In genomic region chr9:44881221-44881871, GRCm38 (mm10) we compare ENCODE assay signal across 8 mouse cellular contexts. TPM values are rescaled to one million over a fixed set of nuclear protein-coding genes. Genes with fewer than 3 reads are reported as not detected.
DNase-seq lines count a peak whose midpoint lies in the region; ATAC-seq lines count a peak whose summit lies in the region.

TSS of gene Kmt2a (minus strand) at chr9:44881296.

- peak within 1 kb of the TSS; percentile 91 for H3K4me2 ChIP-seq in hindbrain, embryonic 11.5 days (replicated peaks; ENCODE audit: low read depth, low read length)

- H3K9me3 ChIP-seq in hindbrain, embryonic 11.5 days (ENCODE audit: control insufficient read depth, low read length), result no peaks in the 10 kb centered on the region

- H3K4me3 ChIP-seq in hindbrain, embryonic 11.5 days (ENCODE audit: low read depth, low read length), result peak within 1 kb of the TSS; percentile 99

- peak within 1 kb of the TSS; percentile 99 for H3K27ac ChIP-seq in hindbrain, embryonic 11.5 days (ENCODE audit: low read depth, low read length)

- H3K36me3 ChIP-seq in hindbrain, embryonic 11.5 days (ENCODE audit: control insufficient read depth, insufficient read depth, low read length), result no peaks in the 10 kb centered on the region

- peak within 1 kb of the TSS; percentile 98 for H3K9ac ChIP-seq in hindbrain, embryonic 11.5 days (ENCODE audit: low read depth, low read length)

- peak; percentile 66 for ATAC-seq in hindbrain, embryonic 11.5 days (ENCODE audit: low FRiP score)

- DNase-seq in Muller cell, postnatal 12 days (ENCODE audit: inconsistent ontology term), result peak; percentile 100
- peak; percentile 98 for DNase-seq in cerebellum, adult 9-11 months
- peak; percentile 89 to 99 for DNase-seq in frontal cortex, adult 2 months (ENCODE audit: extremely low spot score in 1 of 2, low spot score in 1 of 2)
- peak; percentile 98 for DNase-seq in hindbrain, embryonic 11.5 days (ENCODE audit: low spot score)
- DNase-seq in layer of hippocampus, postnatal 14 days (ENCODE audit: low spot score in 2 of 2), result peak; percentile 98 to 100
- DNase-seq in lung, postnatal 14 days, result peak; percentile 99
- peak; percentile 98 for DNase-seq in retina, adult 2 months (ENCODE audit: low read depth, low spot score)
- DNase-seq in thymus, postnatal 36 days, result peak; percentile 97 to 99

- no peaks in the 10 kb centered on the region for H3K27me3 ChIP-seq in hindbrain, embryonic 11.5 days (ENCODE audit: control insufficient read depth, insufficient read depth, low read length)

- peaks cover 5% of the 10 kb centered on the region; the same call in 1 of the 2 replicates for H3K4me1 ChIP-seq in hindbrain, embryonic 11.5 days (replicated peaks; ENCODE audit: control insufficient read depth, insufficient read depth, low read length)

- WGBS in hindbrain, embryonic 11.5 days, result under 1% methylated on average over 49 of the region's 71 CpGs

RNA-seq across cellular contexts. Expression of gene Kmt2a, which starts in this region (rescaled TPM):
- polyA plus RNA-seq in frontal cortex, adult 2 months (2012; rRNA removed), result 29.9 and 32.5 TPM in 2 replicates
- 17.3 and 26.2 TPM in 2 replicates for polyA plus RNA-seq in hindbrain, embryonic 11.5 days (2014; fragmentation: Nextera tagmentation; extraction: Ambion mirVana)
- total RNA-seq in layer of hippocampus, postnatal 14 days (2021), result 10 to 100 TPM; 47.5 to 50.0 TPM

Comparison
In these comparisons a context has a peak if more than half of its experiments do, and no peak if none do; other contexts are left out.
1. Peak in every context shown above with its lines: DNase-seq, ATAC-seq, H3K4me3 ChIP-seq and H3K27ac ChIP-seq.